In genomic region chr1:134638522-134638921, GRCm38 (mm10) we compare ENCODE assay signal across 8 mouse cellular contexts. TPM values are rescaled to one million over a fixed set of nuclear protein-coding genes. Genes with fewer than 3 reads are reported as not detected.
DNase-seq lines count a peak whose midpoint lies in the region; ATAC-seq and TF ChIP-seq lines count a peak whose summit lies in the region.

No protein-coding gene starts in this region.

- H3K9ac ChIP-seq in midbrain, postnatal 0 days (replicated peaks; ENCODE audit: low read length, poor library complexity, severe bottlenecking): no peak overlapping the region

- H3K27me3 ChIP-seq in testis, adult 2 months (ENCODE audit: control insufficient read depth, insufficient read depth, low read length): no peaks in the 10 kb centered on the region
- H3K27me3 ChIP-seq in midbrain, postnatal 0 days (ENCODE audit: insufficient read depth, low read length): no peaks in the 10 kb centered on the region

- ATAC-seq in midbrain, postnatal 0 days (ENCODE audit: low FRiP score): no peak

- H3K36me3 ChIP-seq in testis, adult 2 months (ENCODE audit: control insufficient read depth, insufficient read depth, low read length): no peaks in the 10 kb centered on the region
- no peaks in the 10 kb centered on the region; the same call in none of the 2 replicates for H3K36me3 ChIP-seq in midbrain, postnatal 0 days (ENCODE audit: insufficient read depth, low read length)

- 29% methylated on average over 7 of the region's 7 CpGs for WGBS in midbrain, postnatal 0 days

- peak; percentile 42 for DNase-seq in gastrocnemius, postnatal 14 days
- DNase-seq in gastrocnemius, postnatal 25 days: no peak
- no peak for DNase-seq in testis, postnatal 14 days (ENCODE audit: low spot score)
- peak; percentile 45 to 63 for DNase-seq in cerebellum, postnatal 4 days (ENCODE audit: low spot score in 2 of 2)
- DNase-seq in kidney, postnatal 36 days: peak; percentile 25 to 70
- peak; percentile 73 for DNase-seq in midbrain, postnatal 0 days (ENCODE audit: low spot score)
- no peak for DNase-seq in B cell, adult 2 months

- no peak for TF ChIP-seq POLR2A in testis, adult 2 months (IDR thresholded peaks at IDR 0.05; ENCODE audit: control insufficient read depth, low read depth, low read length)

- peak; percentile 27; the same call in 1 of the 2 replicates for TF ChIP-seq CTCF in testis, adult 2 months (IDR thresholded peaks at IDR 0.05; ENCODE audit: control insufficient read depth, insufficient read depth, insufficient replicate concordance, low read depth, low read length)
- TF ChIP-seq CTCF in midbrain, postnatal 0 days (IDR thresholded peaks at IDR 0.05): peak; percentile 80

- no peaks in the 10 kb centered on the region for H3K9me3 ChIP-seq in midbrain, postnatal 0 days (ENCODE audit: low read length)

- intact Hi-C loops in gastrocnemius, postnatal 14 days (cut with DNase I; ENCODE audit: low total_unique reads): loop anchor here (10.0 kb wide), 1 partner anchor 216 kb away; no protein-coding TSS in a partner anchor

- no peaks in the 10 kb centered on the region for H3K4me1 ChIP-seq in testis, adult 2 months (ENCODE audit: control insufficient read depth, insufficient read depth, low read length)
- H3K4me1 ChIP-seq in midbrain, postnatal 0 days (ENCODE audit: insufficient read depth, low read length): no peaks in the 10 kb centered on the region

- H3K27ac ChIP-seq in testis, adult 2 months (ENCODE audit: control insufficient read depth, insufficient read depth, low read depth, low read length): no peak overlapping the region
- no peak overlapping the region for H3K27ac ChIP-seq in midbrain, postnatal 0 days (ENCODE audit: low read depth, low read length)

- no peak overlapping the region for H3K4me2 ChIP-seq in midbrain, postnatal 0 days (ENCODE audit: low read depth, low read length, poor library complexity, severe bottlenecking)

- H3K4me3 ChIP-seq in testis, adult 2 months (ENCODE audit: control insufficient read depth, low read depth, low read length): no peak overlapping the region
- no peak overlapping the region for H3K4me3 ChIP-seq in midbrain, postnatal 0 days (ENCODE audit: low read depth, low read length)

RNA-seq across cellular contexts. Expression of gene Syt2, which starts 8.0 kb away (rescaled TPM):
- total RNA-seq in gastrocnemius, postnatal 14 days (2021): under 1 TPM; 0.04 to 0.29 TPM
- total RNA-seq in gastrocnemius, postnatal 25 days (2021): under 1 TPM in 1 of 2 experiments, not detected in 1; 0.05 TPM
- 0.14 and 0.22 TPM in 2 replicates for polyA plus RNA-seq in testis, adult 2 months (2012; rRNA removed)
- total RNA-seq in midbrain, postnatal 0 days (2014; rRNA removed): 18.9 and 19.0 TPM in 2 replicates
- 6.2 and 6.8 TPM in 2 replicates for polyA plus RNA-seq in midbrain, postnatal 0 days (2015; fragmentation: Nextera tagmentation; extraction: Ambion mirVana)

Comparison
In these comparisons a context has a peak if more than half of its experiments do, and no peak if none do; other contexts are left out.
1. DNase-seq: peak in gastrocnemius, postnatal 14 days (single experiment), cerebellum, postnatal 4 days (2 of 2), kidney, postnatal 36 days (2 of 2) and midbrain, postnatal 0 days (single experiment); none in gastrocnemius, postnatal 25 days (single experiment), testis, postnatal 14 days (single experiment) and B cell, adult 2 months (0 of 2).
2. RNA of gene Syt2, which starts 8.0 kb away (total RNA-seq): 18.9 to 19.0 TPM in midbrain, postnatal 0 days; 0.04 to 0.29 TPM in gastrocnemius, postnatal 14 days and 0.05 TPM in gastrocnemius, postnatal 25 days; every median in the first group is over 10 times any median in the second.